Mouse (Mus musculus) retina, postnatal 7 days (tissue): Measurements from ENCODE around the gene Tbxas1.

Source experiments
- DNase-seq: peaks from one replicate; pipeline ENCODE4 v3.0.0-alpha.2; 2012; ENCODE audit warnings: low read depth, low spot score

The Tbxas1 gene

GRCm38 (mm10) chr6:38875258-38876070, at the start of gene Tbxas1:
TSS of gene Tbxas1 (plus strand) at chr6:38875404.
- peak; percentile 45 for DNase-seq

DNA sequence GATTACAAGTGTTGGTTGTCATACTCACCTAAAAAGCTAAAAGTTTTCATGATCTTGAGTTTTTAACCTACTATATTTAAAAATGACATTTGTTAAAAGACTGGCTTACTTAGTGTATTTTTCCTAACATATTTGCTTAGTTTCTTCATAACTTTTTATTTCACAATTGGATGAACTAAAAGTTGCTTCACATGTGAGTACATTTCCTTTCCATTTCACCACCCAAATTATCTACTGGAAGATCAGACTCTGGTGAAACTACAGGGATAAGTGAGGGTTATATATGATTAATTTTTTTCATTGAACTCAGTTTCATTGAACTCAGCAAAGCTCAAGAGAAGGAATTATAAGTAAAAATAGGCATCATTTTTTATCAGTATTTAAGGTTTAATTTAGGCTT, 49.3 kb upstream of the Tbxas1 start:
- no peak for DNase-seq

- no peak for DNase-seq
Observed at GRCm38 (mm10) chr6:38826857-38827256, 48.3 kb upstream of the Tbxas1 start.

- no peak for DNase-seq
Observed at GRCm38 (mm10) chr6:38827435-38827834, 47.8 kb upstream of the Tbxas1 start.

- no peak for DNase-seq
Observed at GRCm38 (mm10) chr6:38828211-38828610, 47.0 kb upstream of the Tbxas1 start.

- DNase-seq: no peak
Observed at GRCm38 (mm10) chr6:38829452-38829851, 45.8 kb upstream of the Tbxas1 start.

DNA sequence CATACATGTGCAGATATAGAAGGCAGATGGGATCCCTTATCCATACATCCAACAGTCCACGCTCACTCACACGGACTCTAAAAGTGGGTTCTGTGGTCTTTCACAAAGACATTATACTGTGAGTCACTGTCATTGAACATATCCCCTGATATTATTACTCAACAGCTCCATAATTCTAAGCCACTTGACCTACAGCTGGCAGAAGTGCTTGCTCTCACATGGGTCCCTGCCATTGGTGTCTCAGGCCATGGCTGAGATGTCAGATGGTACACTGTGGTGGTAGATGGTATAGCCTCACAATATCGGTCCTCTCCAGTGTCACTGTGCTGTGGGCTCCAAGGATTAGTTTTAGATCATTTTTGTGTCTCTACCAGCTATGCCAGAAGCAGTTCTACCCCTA, 41.5 kb upstream of the Tbxas1 start:
- no peak for DNase-seq

DNA sequence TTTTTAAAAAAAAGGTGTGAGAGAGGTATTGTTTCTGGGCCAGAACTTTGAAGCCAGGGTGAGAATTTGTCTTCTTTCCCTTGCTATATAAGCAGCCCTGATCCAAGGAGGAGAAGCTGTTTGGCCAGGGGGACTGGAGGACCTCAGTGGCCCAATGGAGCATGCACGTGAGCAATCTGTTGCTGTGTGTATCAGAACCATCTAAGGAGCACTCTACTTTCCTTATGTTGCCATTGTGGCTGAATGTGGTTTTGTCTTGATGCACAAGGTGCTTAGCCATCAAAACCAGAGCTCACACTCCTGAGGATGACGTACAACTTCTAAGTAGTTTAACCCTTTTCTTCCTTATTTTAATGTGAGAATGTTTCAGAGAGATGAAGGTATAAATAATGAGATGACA, 40.5 kb upstream of the Tbxas1 start:
- no peak for DNase-seq

- DNase-seq: no peak
Observed at GRCm38 (mm10) chr6:38835217-38835616, 40.0 kb upstream of the Tbxas1 start.

GRCm38 (mm10) chr6:38838061-38838460, 37.1 kb upstream of the Tbxas1 start:
- DNase-seq: no peak

DNA sequence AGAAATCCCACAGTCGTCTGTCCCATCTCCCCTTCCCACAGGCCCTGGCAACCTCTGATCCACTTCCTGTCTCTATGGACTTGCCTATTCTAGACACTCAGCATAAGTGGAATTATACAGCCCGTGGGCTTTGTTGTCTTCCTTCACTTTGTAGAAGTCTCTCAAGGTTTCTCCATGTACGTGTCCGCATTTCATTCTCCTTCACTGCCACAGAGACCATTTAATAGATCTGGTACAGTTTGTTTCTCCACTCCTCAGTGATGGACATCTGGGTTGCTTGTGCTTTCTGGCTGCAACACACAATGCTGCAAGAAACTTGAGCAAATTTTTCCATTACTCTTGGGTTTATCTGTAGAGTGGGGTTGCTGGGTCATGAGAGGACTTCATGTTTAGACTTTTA, 35.3 kb upstream of the Tbxas1 start:
- DNase-seq: no peak

DNA sequence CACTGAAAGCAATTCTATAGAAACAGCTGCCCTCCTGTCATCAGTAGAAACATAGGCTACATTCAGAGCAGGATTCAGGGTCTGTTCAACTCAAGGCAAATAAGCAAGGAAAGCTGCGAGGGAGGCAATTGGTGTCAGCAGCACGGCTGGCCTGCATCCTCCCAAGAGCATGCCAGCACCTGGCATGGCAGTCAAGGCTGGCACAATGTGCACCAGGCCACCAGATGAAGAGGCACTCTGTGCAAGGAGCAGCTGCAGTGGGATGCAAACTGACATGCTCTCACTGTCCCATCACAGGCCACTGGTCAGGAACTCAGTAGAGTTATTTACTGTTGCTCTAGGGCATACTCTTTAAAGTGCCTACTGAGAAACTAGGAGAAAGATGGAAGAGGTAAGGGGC, 34.8 kb upstream of the Tbxas1 start:
- no peak for DNase-seq

DNA sequence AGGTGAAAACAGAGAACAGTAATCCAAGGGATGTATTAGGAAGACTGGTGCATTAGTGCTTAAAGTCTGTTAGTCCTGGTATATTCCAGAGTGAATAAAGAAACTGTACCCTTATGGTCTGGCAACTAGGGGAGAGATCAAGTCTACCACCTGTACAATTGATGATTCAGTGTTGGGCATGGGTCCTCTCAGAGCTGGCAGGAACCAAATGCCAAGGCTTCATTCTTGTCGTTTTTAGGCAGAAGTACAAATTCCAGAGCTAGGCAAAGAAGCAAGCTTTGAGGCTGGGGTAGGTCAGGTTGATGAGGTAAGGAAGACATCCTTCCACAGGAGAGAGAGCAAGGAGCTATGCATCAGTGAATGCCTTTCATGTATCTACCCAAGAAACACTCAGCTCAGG, 34.4 kb upstream of the Tbxas1 start:
- no peak for DNase-seq

DNA sequence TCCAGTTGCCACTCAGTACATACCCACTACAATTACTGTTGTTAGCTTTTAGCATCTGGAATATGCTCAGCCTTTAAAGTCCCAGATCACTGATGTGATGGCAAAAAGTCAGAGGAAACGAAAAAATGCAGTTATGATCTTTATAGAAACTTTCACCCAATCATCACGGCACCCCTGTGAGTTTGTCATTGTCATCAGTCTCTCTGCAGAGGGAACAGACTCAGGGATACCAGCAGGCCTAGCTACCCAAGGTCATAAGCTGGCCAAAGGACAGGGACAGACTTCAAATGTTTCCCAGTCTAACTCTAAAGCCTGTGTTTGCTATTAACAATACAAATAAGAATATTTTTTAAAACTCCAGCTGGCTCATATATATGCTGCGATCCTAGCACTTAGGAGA, 33.7 kb upstream of the Tbxas1 start:
- DNase-seq: no peak

GRCm38 (mm10) chr6:38845117-38845516, 30.1 kb upstream of the Tbxas1 start:
- no peak for DNase-seq

GRCm38 (mm10) chr6:38845876-38846275, 29.3 kb upstream of the Tbxas1 start:
- no peak for DNase-seq

DNA sequence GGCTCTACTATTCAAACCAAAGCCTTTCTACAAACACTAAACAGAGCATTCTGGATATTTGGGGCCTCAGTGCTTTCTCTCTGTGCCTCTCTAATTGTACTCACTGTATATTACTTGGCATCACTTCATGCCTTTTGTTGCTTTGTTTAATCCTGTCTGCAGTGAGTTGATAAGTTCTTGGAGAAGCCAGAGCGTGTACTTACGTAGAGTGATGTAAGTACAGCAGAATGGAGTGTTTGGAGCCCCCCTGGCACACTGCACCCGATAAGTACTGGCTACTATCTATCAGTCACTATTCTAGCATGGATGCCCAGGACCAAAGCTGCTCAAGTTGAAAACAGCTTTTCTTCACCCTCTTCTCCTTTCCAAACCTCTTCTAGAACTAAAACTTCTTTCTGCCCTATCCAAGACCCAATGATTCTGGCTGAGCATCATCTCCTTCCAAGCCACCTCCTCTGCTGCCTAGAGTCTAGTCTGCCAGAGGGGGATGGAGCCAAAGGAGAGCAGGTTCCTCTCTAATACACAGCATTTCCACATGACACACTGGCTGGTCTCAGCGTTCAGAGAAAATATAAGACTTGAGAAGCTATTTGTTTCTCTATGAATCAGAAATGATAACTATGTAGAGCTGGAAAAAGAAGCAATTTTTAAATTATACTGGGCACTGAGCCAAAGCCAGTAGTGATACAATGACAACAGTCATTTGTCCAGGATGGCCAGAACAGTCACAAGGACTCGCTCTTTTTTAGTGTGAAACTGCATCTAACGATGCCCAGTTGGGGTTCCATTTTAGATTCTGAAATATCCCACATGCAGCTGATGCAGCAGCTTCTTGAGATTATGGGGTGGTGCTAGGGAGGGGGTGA, 28.6 kb upstream of the Tbxas1 start:
- DNase-seq: no peak

- no peak for DNase-seq
Observed at GRCm38 (mm10) chr6:38847447-38847846, 27.8 kb upstream of the Tbxas1 start.

GRCm38 (mm10) chr6:38847958-38848910, 27.0 kb upstream of the Tbxas1 start:
- no peak for DNase-seq

DNA sequence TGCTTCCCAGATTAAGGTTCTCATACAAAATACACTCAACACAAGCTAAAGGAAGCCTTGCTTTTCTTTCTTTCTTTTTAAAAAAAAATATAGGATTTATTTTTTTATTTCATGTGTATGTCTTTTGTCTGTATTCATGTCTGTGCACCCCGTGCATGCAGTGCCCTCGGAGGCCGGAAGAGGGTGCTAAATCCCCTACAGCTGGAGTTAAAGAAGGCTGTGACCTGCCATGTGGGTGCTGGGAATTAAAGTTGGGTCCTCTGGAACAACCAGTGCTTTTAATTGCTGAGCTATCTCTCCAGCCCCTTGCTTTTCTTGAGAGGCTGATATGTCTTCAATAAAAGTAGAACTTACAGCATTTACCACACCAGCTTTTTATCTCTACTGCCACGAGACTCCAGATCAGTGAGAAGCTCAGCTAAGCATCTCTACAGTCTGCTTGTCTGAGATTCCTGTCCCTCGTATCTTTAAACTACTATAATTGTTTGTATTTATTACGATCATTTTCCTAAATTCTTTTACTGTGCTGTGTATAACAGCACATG, 24.4 kb upstream of the Tbxas1 start:
- no peak for DNase-seq

DNA sequence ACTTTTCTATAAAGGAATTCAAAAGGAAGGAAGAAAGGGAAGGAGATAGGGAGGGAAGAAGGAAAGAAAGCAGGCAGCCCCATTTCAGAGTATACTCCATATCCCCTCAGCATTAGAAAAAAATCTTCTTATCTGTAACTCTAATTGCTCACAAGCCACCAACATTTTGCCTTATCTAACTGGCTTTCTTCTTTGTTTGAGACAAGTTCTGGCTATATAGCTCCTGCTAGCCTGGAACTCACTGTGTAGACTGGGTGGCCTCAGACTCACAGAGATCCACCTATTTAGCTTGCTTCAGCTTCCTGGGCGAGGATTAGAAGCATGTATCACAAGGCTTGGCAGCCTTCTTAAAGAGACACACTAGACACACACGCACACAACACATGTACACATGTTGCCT, 23.5 kb upstream of the Tbxas1 start:
- DNase-seq: no peak
